Mouse (Mus musculus) brown adipose tissue, adult 24 weeks (tissue): ENCODE data around the gene Col6a4. TPM values are rescaled to one million over a fixed set of nuclear protein-coding genes. Genes with fewer than 3 reads are reported as not detected.

Experiments used
- H3K27ac ChIP-seq: fragments of 200-500 bp; replicated peaks from 2 replicates; pipeline ENCODE4 v1.5.1; 2012; ENCODE audit warnings: low read depth, mild to moderate bottlenecking, low read length
- H3K4me1 ChIP-seq: fragments of 200-500 bp; 2 replicates; pipeline ENCODE4 v1.6.1; 2012; ENCODE audit warnings: low read length, mixed read lengths; ENCODE audit not compliant: control insufficient read depth, insufficient read depth, insufficient read length
- H3K4me3 ChIP-seq: fragments of 200-500 bp; 2 replicates; pipeline ENCODE4 v1.5.1; 2012; ENCODE audit warnings: low read depth, mild to moderate bottlenecking, low read length, moderate library complexity; ENCODE audit not compliant: insufficient read depth
- polyA plus RNA-seq: library from polyadenylated mRNA; stranded (reverse); fragments of >200 nt; gene quantifications from 2 replicates; pipeline ENCODE4 v1.2.4, GENCODE M21; 2012; ENCODE audit not compliant: missing spikeins, insufficient read depth, insufficient read length

Col6a4 gene
- polyA plus RNA-seq, 1 experiment, result not detected

- no peaks in the 10 kb centered on the region for H3K4me1 ChIP-seq
- no peak overlapping the region for H3K4me3 ChIP-seq
- no peak overlapping the region for H3K27ac ChIP-seq
Observed at GRCm38 (mm10) chr9:105959116-105959515, 137.5 kb downstream of the Col6a4 start.

- Histone ChIP-seq H3K4me3 (no peak overlapping the region), H3K27ac (no peak overlapping the region), H3K4me1 (no peaks in the 10 kb centered on the region)
Observed at GRCm38 (mm10) chr9:105949755-105950154, 146.8 kb downstream of the Col6a4 start.

DNA sequence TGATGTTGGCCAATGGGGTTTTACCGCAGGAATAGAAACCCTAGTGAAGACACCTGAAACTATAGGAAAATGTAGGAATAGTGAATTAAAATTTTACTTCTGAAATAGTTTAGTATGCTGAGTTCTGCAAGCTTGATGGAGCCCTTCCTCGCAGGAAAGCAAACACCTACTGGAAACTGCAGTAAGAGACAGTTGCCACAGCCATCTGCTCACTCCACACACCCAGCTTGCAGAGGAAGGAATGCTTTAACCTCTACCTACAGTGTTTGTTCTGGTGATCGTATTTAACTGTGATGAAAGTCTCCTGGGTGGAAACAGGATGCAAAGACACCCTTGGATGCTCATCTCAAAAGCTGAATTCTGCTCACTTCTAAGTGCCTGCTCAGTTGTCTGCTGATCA, 149.0 kb downstream of the Col6a4 start:
- H3K4me1 ChIP-seq, result no peaks in the 10 kb centered on the region
- no peak overlapping the region for H3K4me3 ChIP-seq
- H3K27ac ChIP-seq, result no peak overlapping the region

Other genes starting within 250 kb of the Col6a4 start
- gene Col6a5, start 136.1 kb downstream of the Col6a4 start, polyA plus RNA-seq, result not detected in 2 replicates
- 1.3 and 2.2 TPM in 2 replicates for gene Glyctk, start 61.4 kb upstream of the Col6a4 start, polyA plus RNA-seq
- gene Wdr82, start 74.1 kb upstream of the Col6a4 start, polyA plus RNA-seq, result 19.7 and 20.3 TPM in 2 replicates
- 104 and 137 TPM in 2 replicates for gene Ppm1m, start 103.0 kb upstream of the Col6a4 start, polyA plus RNA-seq
- 13.6 and 19.5 TPM in 2 replicates for gene Twf2, start 106.3 kb upstream of the Col6a4 start, polyA plus RNA-seq
- 0.48 and 0.88 TPM in 2 replicates for gene Tlr9, start 125.8 kb upstream of the Col6a4 start, polyA plus RNA-seq
- 452 and 504 TPM in 2 replicates for gene Alas1, start 151.9 kb upstream of the Col6a4 start, polyA plus RNA-seq
- gene Poc1a, start 184.3 kb upstream of the Col6a4 start, polyA plus RNA-seq, result 9.4 and 12.7 TPM in 2 replicates